In the genomic region with DNA sequence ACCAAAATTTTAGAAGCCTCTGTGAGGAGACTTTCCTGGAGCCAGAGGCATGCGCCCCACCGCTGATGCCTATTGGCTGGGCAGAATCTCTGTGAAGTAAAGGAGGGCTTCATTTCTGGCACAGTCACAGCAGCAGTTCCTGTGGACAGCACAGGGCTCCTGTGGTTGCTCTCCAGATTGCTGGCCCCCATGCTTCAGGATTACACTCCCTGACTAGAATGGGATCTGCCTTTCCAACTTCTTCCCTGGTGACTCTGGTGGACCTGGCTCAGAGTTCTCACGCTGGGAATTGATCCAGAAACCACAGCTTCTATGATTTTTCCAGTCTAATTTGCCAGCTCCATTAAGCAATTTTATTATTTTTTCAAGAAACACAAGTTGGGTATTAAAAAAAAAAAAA, we compare ENCODE assay signal across 14 mouse cellular contexts. TPM values are rescaled to one million over a fixed set of nuclear protein-coding genes. Genes with fewer than 3 reads are reported as not detected.
DNase-seq lines count a peak whose midpoint lies in the region; TF ChIP-seq lines count a peak whose summit lies in the region.
"Had no signal": no experiment of that assay in that cellular context is flagged by ENCODE, and none has a peak within 500 bp of the region (broad histone marks: within the 10 kb centered on the region; RNA-seq: fewer than 3 reads in every experiment).

No protein-coding gene starts in this region.

- H3K4me1 ChIP-seq in lung, adult 2 months (ENCODE audit: control insufficient read depth, insufficient read depth, low read length) = no peaks in the 10 kb centered on the region
- no peaks in the 10 kb centered on the region for H3K4me1 ChIP-seq in forebrain, embryonic 10.5 days
- H3K4me1 ChIP-seq: hindbrain, embryonic 15.5 days had no signal

- H3K27ac ChIP-seq in forebrain, embryonic 10.5 days = no peak overlapping the region
- H3K27ac ChIP-seq: hindbrain, embryonic 15.5 days; left cerebral cortex, adult 2 months; macrophage had no signal

- no peak for TF ChIP-seq POLR2A in lung, adult 2 months (IDR thresholded peaks at IDR 0.05; ENCODE audit: borderline replicate concordance, extremely low read depth, low read depth, low read length)

- no peaks in the 10 kb centered on the region; the same call in 1 of the 2 replicates for H3K9me3 ChIP-seq in forebrain, embryonic 10.5 days
- H3K9me3 ChIP-seq: hindbrain, embryonic 15.5 days had no signal

- no peak for TF ChIP-seq CTCF in lung, adult 2 months (IDR thresholded peaks at IDR 0.05; ENCODE audit: insufficient read depth, low read length)

- no peaks in the 10 kb centered on the region for H3K36me3 ChIP-seq in forebrain, embryonic 10.5 days (replicated peaks)
- H3K36me3 ChIP-seq: hindbrain, embryonic 15.5 days had no signal

- no peak overlapping the region for H3K4me3 ChIP-seq in lung, adult 2 months (replicated peaks; ENCODE audit: extremely low read depth, low read depth, low read length)
- H3K4me3 ChIP-seq in forebrain, embryonic 10.5 days = no peak overlapping the region
- H3K4me3 ChIP-seq: hindbrain, embryonic 15.5 days; left cerebral cortex, adult 2 months; myocyte had no signal

- WGBS in lung, adult 2 months = 84% methylated on average over 3 of the region's 3 CpGs
- WGBS in forebrain, embryonic 10.5 days = 92% methylated on average over 3 of the region's 3 CpGs

- H3K27me3 ChIP-seq in forebrain, embryonic 10.5 days (ENCODE audit: poor library complexity, severe bottlenecking) = no peaks in the 10 kb centered on the region
- H3K27me3 ChIP-seq: hindbrain, embryonic 15.5 days had no signal

- peak; percentile 71 to 82 for DNase-seq in cerebellum, postnatal 10 days
- no peak for DNase-seq in cerebellum, adult 11-12 months
- DNase-seq in lung, postnatal 36 days = peak; percentile 34
- DNase-seq in lung, adult 2 months = no peak
- DNase-seq in fibroblast of lung, adult 2 months (ENCODE audit: low read depth) = peak; percentile 97
- DNase-seq in heart, postnatal 4 days = peak; percentile 48
- no peak for DNase-seq in forebrain, embryonic 10.5 days (ENCODE audit: extremely low spot score, low spot score)
- no peak for DNase-seq in yolk sac, embryonic 10.5 days (ENCODE audit: low spot score)

RNA-seq across cellular contexts. Expression of a gene that starts 28.2 kb away (rescaled TPM):
- polyA plus RNA-seq in lung, adult 2 months (2012; rRNA removed) = not detected in 2 replicates
- not detected for total RNA-seq in heart, postnatal 4 days (2021)
- not detected in 2 replicates for polyA plus RNA-seq in forebrain, embryonic 10.5 days (2016; fragmentation: Nextera tagmentation; extraction: Ambion mirVana)
- polyA plus RNA-seq: kidney, embryonic 16.5 days; macrophage; myocyte; stomach, embryonic 14.5 days had no signal

RNA-seq across cellular contexts. Expression of a gene that starts 45.5 kb away (rescaled TPM):
- polyA plus RNA-seq in lung, adult 2 months (2012; rRNA removed) = 13.6 and 19.0 TPM in 2 replicates
- total RNA-seq in heart, postnatal 4 days (2021) = 10 to 100 TPM; 45.2 to 45.5 TPM
- polyA plus RNA-seq in forebrain, embryonic 10.5 days (2016; fragmentation: Nextera tagmentation; extraction: Ambion mirVana) = 9.9 and 12.0 TPM in 2 replicates

Comparison
In these comparisons a context has a peak if more than half of its experiments do, and no peak if none do; other contexts are left out.
1. DNase-seq: peak in cerebellum, postnatal 10 days (2 of 2), lung, postnatal 36 days (single experiment), fibroblast of lung, adult 2 months (single experiment) and heart, postnatal 4 days (single experiment); none in cerebellum, adult 11-12 months (single experiment), lung, adult 2 months (single experiment), forebrain, embryonic 10.5 days (single experiment) and yolk sac, embryonic 10.5 days (single experiment).